Mouse (Mus musculus): ENCODE measurements around the gene Rgs3.

GRCm38 (mm10) chr4:62733938-62734337 lies 174.3 kb downstream of the Rgs3 start:
- TF ChIP-seq POLR2A (IDR thresholded peaks at IDR 0.05; ENCODE audit: extremely low read depth, insufficient read depth, low read length) (no peak), CTCF (IDR thresholded peaks at IDR 0.05; ENCODE audit: low read depth, low read length) (no peak)
